Mouse (Mus musculus): Measurements from ENCODE around the gene Vmn1r224. TPM values are rescaled to one million over a fixed set of nuclear protein-coding genes. Genes with fewer than 3 reads are reported as not detected.

Vmn1r224 gene
- not detected for polyA plus RNA-seq (2017; shearing (Covaris generic))

DNA sequence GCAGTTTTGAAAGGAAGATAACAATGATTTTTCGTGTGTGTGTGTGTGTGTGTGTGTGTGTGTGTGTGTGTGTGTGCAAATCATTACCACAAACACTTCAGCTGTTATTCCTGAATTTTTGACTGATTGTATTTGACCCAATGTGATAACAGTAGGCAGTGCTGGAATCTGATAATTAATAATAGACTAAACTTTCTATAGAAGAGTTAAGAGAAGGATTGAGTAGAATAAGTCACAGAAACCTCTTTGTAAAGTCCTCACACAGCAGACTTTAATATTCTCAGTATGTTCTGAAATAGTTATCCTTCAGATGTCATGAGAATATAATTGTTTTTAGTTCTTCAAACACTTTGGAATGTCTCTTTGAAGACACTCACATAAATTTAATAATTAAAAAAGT lies at the start of gene Vmn1r224:
Vmn1r224 (plus strand) TSS at position 301 of the 400 bp plus-strand sequence.

Other genes starting within 250 kb of the Vmn1r224 start
- not detected for gene Fpr-rs6, start 231.0 kb upstream of the Vmn1r224 start, polyA plus RNA-seq (2017; shearing (Covaris generic))
- gene Vmn2r105, start 179.1 kb upstream of the Vmn1r224 start, polyA plus RNA-seq (2017; shearing (Covaris generic)) = 0.04 TPM
- not detected for gene Vmn2r106, start 128.6 kb upstream of the Vmn1r224 start, polyA plus RNA-seq (2017; shearing (Covaris generic))
- not detected for gene Vmn2r107, start 68.9 kb upstream of the Vmn1r224 start, polyA plus RNA-seq (2017; shearing (Covaris generic))
- not detected for gene Vmn2r108, start 67.2 kb downstream of the Vmn1r224 start, polyA plus RNA-seq (2017; shearing (Covaris generic))
- gene Vmn1r225, start 84.0 kb downstream of the Vmn1r224 start, polyA plus RNA-seq (2017; shearing (Covaris generic)) = not detected
- not detected for gene Vmn2r109, start 150.6 kb downstream of the Vmn1r224 start, polyA plus RNA-seq (2017; shearing (Covaris generic))
- not detected for gene Vmn2r110, start 182.3 kb downstream of the Vmn1r224 start, polyA plus RNA-seq (2017; shearing (Covaris generic))
- not detected for gene Fpr-rs3, start 210.7 kb downstream of the Vmn1r224 start, polyA plus RNA-seq (2017; shearing (Covaris generic))